Mouse (Mus musculus) midbrain, embryonic 14.5 days (tissue): Measurements from ENCODE around the gene Spint5. TPM values are rescaled to one million over a fixed set of nuclear protein-coding genes. Genes with fewer than 3 reads are reported as not detected.

Experiments
- ATAC-seq: fragments of 200-750 bp; cut with Nextera tagmentation; 2 replicates; pipeline ENCODE4 v1.8.0; 2017; ENCODE audit warnings: moderate number of reproducible peaks, moderate library complexity; ENCODE audit not compliant: low FRiP score, low TSS enrichment
- DNase-seq: peaks from one replicate; pipeline ENCODE4 v3.0.0-alpha.2; 2015
- H3K27ac ChIP-seq: fragments of 300-500 bp; sonication (generic); replicated peaks from 2 replicates; pipeline ENCODE4 v1.5.1; 2014; ENCODE audit warnings: mild to moderate bottlenecking, low read depth, low read length, moderate library complexity
- H3K27me3 ChIP-seq: fragments of 300-500 bp; sonication (generic); 2 replicates; pipeline ENCODE4 v1.6.1; 2014; ENCODE audit warnings: low read length, control low read depth, mixed read lengths; ENCODE audit not compliant: control insufficient read depth, insufficient read depth
- H3K36me3 ChIP-seq: fragments of 300-500 bp; sonication (generic); 2 replicates; pipeline ENCODE4 v1.6.1; 2014; ENCODE audit warnings: low read length, control low read depth; ENCODE audit not compliant: control insufficient read depth, insufficient read depth
- H3K4me1 ChIP-seq: fragments of 300-500 bp; sonication (generic); 2 replicates; pipeline ENCODE4 v1.6.1; 2014; ENCODE audit warnings: mild to moderate bottlenecking, antibody characterized with exemption, low read length, control low read depth; ENCODE audit not compliant: control insufficient read depth, insufficient read depth
- H3K4me2 ChIP-seq: fragments of 300-500 bp; sonication (generic); 2 replicates; pipeline ENCODE4 v1.6.1; 2014; ENCODE audit warnings: mild to moderate bottlenecking, low read length, moderate library complexity
- H3K4me3 ChIP-seq: fragments of 300-500 bp; sonication (generic); replicated peaks from 2 replicates; pipeline ENCODE4 v1.5.1; 2014; ENCODE audit warnings: low read depth, low read length
- H3K9ac ChIP-seq: fragments of 300-500 bp; sonication (generic); replicated peaks from 2 replicates; pipeline ENCODE4 v1.6.1; 2014; ENCODE audit warnings: mild to moderate bottlenecking, low read length, moderate library complexity
- H3K9me3 ChIP-seq: fragments of 300-500 bp; sonication (generic); 2 replicates; pipeline ENCODE4 v1.6.1; 2016; ENCODE audit warnings: low read length, control low read depth, mixed read lengths; ENCODE audit not compliant: control insufficient read depth
- WGBS: fragments of 180-500 bp; shearing (Covaris S2); extraction: QIAGEN DNeasy Blood & Tissue Kit; methylation state at CpG from one replicate; pipeline ENCODE4 v1.1.7; 2014; 5-methylcytosine and 5-hydroxymethylcytosine counted together
- polyA plus RNA-seq: library from polyadenylated mRNA; unstranded; fragments of >200 nt; fragmentation: Nextera tagmentation; extraction: Ambion mirVana; gene quantifications from 2 replicates; pipeline ENCODE4 v1.2.1, GENCODE M21; 2014

Spint5 gene
- not detected in 2 replicates for polyA plus RNA-seq

DNA sequence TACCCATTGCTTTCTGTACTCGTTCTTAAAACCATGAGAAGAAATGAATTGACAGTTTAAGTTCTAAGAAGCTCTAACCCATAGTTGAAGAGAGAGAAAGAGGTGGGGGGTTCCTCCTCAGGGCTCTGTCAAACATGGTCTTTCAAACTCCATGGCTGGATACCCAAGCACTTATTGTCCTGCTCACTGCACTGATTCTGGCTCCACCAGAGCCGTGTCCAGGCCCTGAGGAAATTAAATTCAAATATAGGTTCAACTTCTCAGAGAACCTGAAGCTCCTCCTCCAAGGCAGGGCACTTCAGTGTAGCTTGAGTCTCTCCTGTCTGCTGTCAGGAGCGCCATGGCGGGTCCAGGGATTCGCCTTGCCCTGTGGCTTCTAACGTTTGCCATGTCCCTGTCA lies at the start of gene Spint5:
Spint5 (plus strand) TSS at position 301 of the 400 bp plus-strand sequence.
- Histone ChIP-seq H3K9ac (no peak within 1 kb of the TSS), H3K4me2 (no peak within 1 kb of the TSS), H3K27me3 (no peaks in the 10 kb centered on the region), H3K27ac (no peak within 1 kb of the TSS), H3K4me1 (no peaks in the 10 kb centered on the region), H3K36me3 (no peaks in the 10 kb centered on the region), H3K4me3 (no peak within 1 kb of the TSS), H3K9me3 (no peaks in the 10 kb centered on the region)
- DNase-seq = no peak
- 79% methylated on average over 6 of the region's 6 CpGs for WGBS
- ATAC-seq = no peak

DNA sequence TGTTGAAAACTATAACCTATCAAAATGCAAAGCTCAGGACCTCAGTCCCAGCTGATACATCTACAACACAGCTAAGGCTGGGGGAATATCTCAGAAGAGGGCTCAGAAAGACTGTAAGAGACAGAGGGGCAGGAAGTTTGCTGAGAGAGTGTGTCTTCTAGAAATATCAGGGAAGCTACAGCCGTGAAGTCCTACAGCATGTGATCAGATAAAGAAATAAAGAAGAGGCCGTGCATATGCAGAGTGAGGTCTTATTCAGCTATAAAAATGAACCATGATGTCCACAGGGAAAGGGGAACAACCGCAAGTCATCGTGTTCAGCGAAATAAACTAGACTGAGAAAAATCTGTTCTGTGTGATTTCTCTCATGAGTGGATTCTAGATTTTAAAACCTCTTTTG lies 44.8 kb upstream of the Spint5 start:
- H3K4me1 ChIP-seq = no peaks in the 10 kb centered on the region
- H3K9ac ChIP-seq = no peak overlapping the region
- no peak overlapping the region for H3K27ac ChIP-seq
- no peaks in the 10 kb centered on the region for H3K9me3 ChIP-seq
- H3K4me2 ChIP-seq = no peak overlapping the region
- H3K36me3 ChIP-seq = no peaks in the 10 kb centered on the region
- DNase-seq (no peak), ATAC-seq (no peak)
- 85% methylated on average over 5 of the region's 5 CpGs for WGBS
- no peak overlapping the region for H3K4me3 ChIP-seq
- H3K27me3 ChIP-seq = no peaks in the 10 kb centered on the region

- Histone ChIP-seq H3K4me1 (no peaks in the 10 kb centered on the region), H3K4me2 (no peak overlapping the region), H3K27ac (no peak overlapping the region), H3K9ac (no peak overlapping the region), H3K9me3 (no peaks in the 10 kb centered on the region), H3K4me3 (no peak overlapping the region), H3K27me3 (no peaks in the 10 kb centered on the region), H3K36me3 (no peaks in the 10 kb centered on the region)
- ATAC-seq (no peak), DNase-seq (no peak)
- WGBS = 20% methylated on average over 1 of the region's 1 CpGs
Measured at GRCm38 (mm10) chr2:164670938-164671337, 44.2 kb upstream of the Spint5 start.

GRCm38 (mm10) chr2:164673987-164674386 lies 41.1 kb upstream of the Spint5 start, which contains the start of gene Wfdc11:
Wfdc11 (minus strand) TSS chr2:164674087.
- Histone ChIP-seq H3K27me3 (no peaks in the 10 kb centered on the region), H3K36me3 (no peaks in the 10 kb centered on the region), H3K4me2 (no peak within 1 kb of the TSS), H3K4me3 (no peak within 1 kb of the TSS), H3K9ac (no peak within 1 kb of the TSS), H3K27ac (no peak within 1 kb of the TSS), H3K4me1 (no peaks in the 10 kb centered on the region), H3K9me3 (no peaks in the 10 kb centered on the region)
- WGBS = 82% methylated on average over 7 of the region's 7 CpGs
- ATAC-seq (no peak), DNase-seq (no peak)

DNA sequence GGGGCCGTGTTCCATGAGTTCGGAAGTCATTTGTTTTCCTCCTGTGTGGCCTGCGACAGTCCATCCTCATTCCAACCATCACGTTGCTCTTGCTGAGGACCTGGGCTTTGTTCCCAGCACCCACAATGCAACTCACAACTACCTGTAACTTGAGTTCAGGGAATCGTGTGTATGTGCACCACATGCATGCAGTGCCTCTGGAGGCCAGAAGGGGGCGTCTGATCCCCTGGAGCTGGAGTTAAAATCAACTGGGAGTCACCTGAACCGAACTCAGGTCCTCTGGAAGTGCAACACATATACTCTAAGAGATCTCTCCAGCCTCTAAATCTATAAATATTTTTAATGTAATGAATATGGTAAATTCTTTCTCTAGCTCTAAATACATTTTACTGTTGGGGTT lies 39.0 kb upstream of the Spint5 start:
- H3K4me2 ChIP-seq = no peak overlapping the region
- H3K27me3 ChIP-seq = no peaks in the 10 kb centered on the region
- DNase-seq (no peak), ATAC-seq (no peak)
- no peak overlapping the region for H3K4me3 ChIP-seq
- H3K36me3 ChIP-seq = no peaks in the 10 kb centered on the region
- no peak overlapping the region for H3K27ac ChIP-seq
- H3K4me1 ChIP-seq = no peaks in the 10 kb centered on the region
- H3K9ac ChIP-seq = no peak overlapping the region
- WGBS = 82% methylated on average over 7 of the region's 7 CpGs
- H3K9me3 ChIP-seq = no peaks in the 10 kb centered on the region

DNA sequence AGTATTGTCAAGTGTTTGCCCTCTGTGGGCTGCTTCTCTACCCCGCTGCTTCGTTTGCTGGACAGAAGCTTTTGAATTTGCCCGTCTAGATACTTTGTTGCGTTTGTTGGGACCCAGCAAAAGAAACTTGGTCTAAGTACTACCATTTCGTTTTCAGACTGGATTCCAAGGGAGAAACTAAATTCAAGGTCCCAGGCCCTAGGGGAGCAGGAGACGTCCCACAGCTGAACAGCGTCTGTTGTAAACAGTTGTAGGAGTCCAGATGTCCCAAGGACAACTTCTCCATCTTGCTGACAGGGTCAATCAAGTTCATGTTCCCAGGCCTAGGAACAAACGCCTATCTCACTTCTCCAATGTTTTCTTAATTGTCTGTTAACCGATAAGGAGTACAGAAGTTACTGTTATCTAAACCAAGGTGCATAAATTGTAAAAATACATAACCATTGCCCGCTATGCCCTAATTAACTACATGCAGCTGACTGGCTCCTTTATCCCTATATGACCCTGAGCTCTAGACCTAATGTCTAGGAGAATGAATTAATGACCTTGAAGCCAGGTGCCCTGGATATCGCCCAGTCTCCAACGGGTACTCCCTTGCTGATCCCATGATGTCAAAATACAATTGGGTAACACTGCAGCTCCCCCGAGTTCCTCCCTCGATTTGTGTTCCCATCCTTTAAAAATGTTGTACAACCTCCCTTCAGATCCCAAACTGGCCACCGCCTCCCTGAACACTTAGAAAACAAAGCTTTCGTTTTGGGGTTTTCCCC lies 38.0 kb upstream of the Spint5 start:
- H3K9ac ChIP-seq = no peak overlapping the region
- DNase-seq (no peak), ATAC-seq (no peak)
- no peaks in the 10 kb centered on the region for H3K9me3 ChIP-seq
- no peak overlapping the region for H3K4me2 ChIP-seq
- no peaks in the 10 kb centered on the region for H3K4me1 ChIP-seq
- no peak overlapping the region for H3K4me3 ChIP-seq
- no peaks in the 10 kb centered on the region for H3K36me3 ChIP-seq
- 89% methylated on average over 16 of the region's 16 CpGs for WGBS
- no peak overlapping the region for H3K27ac ChIP-seq
- no peaks in the 10 kb centered on the region for H3K27me3 ChIP-seq

GRCm38 (mm10) chr2:164678848-164679625 lies 36.1 kb upstream of the Spint5 start:
- Histone ChIP-seq H3K4me1 (no peaks in the 10 kb centered on the region), H3K36me3 (no peaks in the 10 kb centered on the region), H3K9me3 (no peaks in the 10 kb centered on the region), H3K27me3 (no peaks in the 10 kb centered on the region), H3K4me3 (peak overlapping the region; percentile 24), H3K4me2 (peak overlapping the region; percentile 49), H3K9ac (no peak overlapping the region; the same call in 1 of the 2 replicates), H3K27ac (no peak overlapping the region)
- ATAC-seq (peak; percentile 37; the same call in 1 of the 2 replicates), DNase-seq (peak; percentile 88)
- WGBS = 22% methylated on average over 19 of the region's 19 CpGs

DNA sequence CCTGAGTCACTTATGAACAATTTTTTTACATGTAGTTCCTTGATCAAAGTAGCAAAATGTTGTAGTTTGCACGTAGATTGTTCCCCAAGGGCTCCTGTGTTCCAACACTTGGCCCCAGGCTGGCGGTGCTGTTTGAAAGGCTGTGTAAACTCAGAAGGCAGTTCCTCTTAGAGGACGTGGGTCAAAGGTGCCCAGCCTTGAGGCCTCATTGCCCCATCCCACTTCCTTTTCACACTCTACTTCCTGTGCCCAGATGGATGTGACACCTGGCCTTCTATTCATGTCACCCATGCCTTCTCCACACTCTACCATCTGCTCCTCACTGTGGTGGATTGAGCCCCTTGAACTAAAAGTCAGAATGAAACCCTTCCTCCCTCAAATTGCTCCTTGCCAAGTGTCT lies 35.2 kb upstream of the Spint5 start:
- DNase-seq (no peak), ATAC-seq (no peak)
- Histone ChIP-seq H3K4me1 (no peaks in the 10 kb centered on the region), H3K4me2 (no peak overlapping the region), H3K27ac (no peak overlapping the region), H3K4me3 (no peak overlapping the region), H3K27me3 (no peaks in the 10 kb centered on the region), H3K9ac (no peak overlapping the region), H3K9me3 (no peaks in the 10 kb centered on the region), H3K36me3 (no peaks in the 10 kb centered on the region)
- WGBS = 65% methylated on average over 3 of the region's 3 CpGs
